Mouse (Mus musculus) E14TG2a.4 (cell line): Measurements from ENCODE around the gene Gm20388.

Experiments
- CTCF ChIP-seq: conservative IDR thresholded peaks from 2 replicates; pipeline ENCODE4 v1.5.1; 2014; ENCODE audit warnings: low read length
- NANOG ChIP-seq: IDR thresholded peaks from 2 replicates; pipeline ENCODE4 v1.6.1; 2014; ENCODE audit warnings: borderline replicate concordance, low read length, mixed read lengths
- POU5F1 ChIP-seq: IDR thresholded peaks from 2 replicates; pipeline ENCODE4 v1.6.1; 2014; ENCODE audit warnings: low read length, borderline replicate concordance

- TF ChIP-seq CTCF = no peak
- no peak for TF ChIP-seq NANOG
- no peak for TF ChIP-seq POU5F1
Measured at GRCm38 (mm10) chr8:122393717-122394116, 2483.1 kb downstream of the Gm20388 start.
